Mouse (Mus musculus) embryonic facial prominence, embryonic 13.5 days (tissue): Measurements from ENCODE around the gene Eefsec. TPM values are rescaled to one million over a fixed set of nuclear protein-coding genes. Genes with fewer than 3 reads are reported as not detected.

ENCODE experiments used
- ATAC-seq: fragments of 200-750 bp; cut with Nextera tagmentation; 2 replicates; pipeline ENCODE4 v1.8.0; 2017; ENCODE audit warnings: low read depth; ENCODE audit not compliant: insufficient number of reproducible peaks, insufficient read depth, low FRiP score, low TSS enrichment
- H3K27ac ChIP-seq: fragments of 300-500 bp; sonication (generic); 2 replicates; pipeline ENCODE4 v1.5.1; 2015; ENCODE audit warnings: moderate library complexity, mild to moderate bottlenecking, inconsistent platforms
- H3K27me3 ChIP-seq: fragments of 300-500 bp; sonication (generic); 2 replicates; pipeline ENCODE4 v1.6.1; 2015; ENCODE audit warnings: mild to moderate bottlenecking, inconsistent platforms
- H3K36me3 ChIP-seq: fragments of 300-500 bp; sonication (generic); 2 replicates; pipeline ENCODE4 v1.6.1; 2015; ENCODE audit warnings: mild to moderate bottlenecking, inconsistent platforms
- H3K4me1 ChIP-seq: fragments of 300-500 bp; sonication (generic); 2 replicates; pipeline ENCODE4 v1.6.1; 2015; ENCODE audit warnings: inconsistent platforms
- H3K4me2 ChIP-seq: fragments of 300-500 bp; sonication (generic); 2 replicates; pipeline ENCODE4 v1.6.1; 2015; ENCODE audit warnings: moderate library complexity, mild to moderate bottlenecking, inconsistent platforms
- H3K4me3 ChIP-seq: fragments of 300-500 bp; sonication (generic); 2 replicates; pipeline ENCODE4 v1.5.1; 2015; ENCODE audit warnings: mild to moderate bottlenecking, inconsistent platforms
- H3K9ac ChIP-seq: fragments of 300-500 bp; sonication (generic); 2 replicates; pipeline ENCODE4 v1.6.1; 2015; ENCODE audit warnings: mild to moderate bottlenecking, inconsistent platforms
- H3K9me3 ChIP-seq: fragments of 300-500 bp; sonication (generic); 2 replicates; pipeline ENCODE4 v1.6.1; 2016; ENCODE audit warnings: inconsistent platforms
- WGBS: fragments of 180-500 bp; shearing (Covaris S2); methylation state at CpG from one replicate; pipeline ENCODE4 v1.1.7; 2015; ENCODE audit warnings: mixed read lengths; 5-methylcytosine and 5-hydroxymethylcytosine counted together
- polyA plus RNA-seq: library from polyadenylated mRNA; unstranded; fragments of >200 nt; fragmentation: Nextera tagmentation; extraction: Ambion mirVana; gene quantifications from 2 replicates; pipeline ENCODE4 v1.2.1, GENCODE M21; 2015

Gene Eefsec
- polyA plus RNA-seq, 1 experiment from 2014 or later, result 46.9 TPM

- Histone ChIP-seq H3K9ac (no peak overlapping the region), H3K27ac (no peak overlapping the region), H3K9me3 (no peaks in the 10 kb centered on the region), H3K4me1 (no peaks in the 10 kb centered on the region), H3K36me3 (peaks cover 22% of the 10 kb centered on the region; the same call in 1 of the 2 replicates), H3K4me3 (no peak overlapping the region), H3K27me3 (no peaks in the 10 kb centered on the region), H3K4me2 (no peak overlapping the region)
- 75% methylated on average over 4 of the region's 4 CpGs for WGBS
- no peak for ATAC-seq
These were observed 190.9 kb downstream of the Eefsec start for GRCm38 (mm10) chr6:88255435-88255834.

DNA sequence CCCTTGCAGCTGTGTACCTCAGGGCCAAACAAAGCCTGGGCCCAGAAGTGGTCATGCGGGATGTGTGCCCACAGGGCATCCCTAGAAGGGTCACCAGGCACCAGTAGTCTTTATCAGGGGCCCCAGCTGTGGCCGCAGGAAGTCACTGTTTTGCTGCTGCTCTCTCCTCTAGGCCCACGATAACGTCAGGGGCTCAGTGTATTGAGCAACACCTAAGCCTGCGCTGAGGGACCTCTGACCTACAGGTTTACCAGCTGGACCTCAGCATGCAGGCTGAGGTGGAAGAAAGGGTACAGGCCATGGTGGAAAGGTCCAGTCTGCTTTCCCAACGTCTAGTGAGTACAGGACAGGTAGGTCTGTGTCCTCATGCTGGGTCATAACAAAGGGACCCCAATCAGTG is 192.3 kb downstream of the Eefsec start:
- no peaks in the 10 kb centered on the region for H3K27me3 ChIP-seq
- H3K9me3 ChIP-seq, result no peaks in the 10 kb centered on the region
- H3K36me3 ChIP-seq, result peaks cover 22% of the 10 kb centered on the region; the same call in 1 of the 2 replicates
- no peak overlapping the region for H3K4me2 ChIP-seq
- ATAC-seq, result no peak
- 64% methylated on average over 6 of the region's 6 CpGs for WGBS
- H3K9ac ChIP-seq, result peak overlapping the region; percentile 21; the same call in 1 of the 2 replicates
- H3K4me1 ChIP-seq, result no peaks in the 10 kb centered on the region
- no peak overlapping the region for H3K27ac ChIP-seq
- no peak overlapping the region for H3K4me3 ChIP-seq

DNA sequence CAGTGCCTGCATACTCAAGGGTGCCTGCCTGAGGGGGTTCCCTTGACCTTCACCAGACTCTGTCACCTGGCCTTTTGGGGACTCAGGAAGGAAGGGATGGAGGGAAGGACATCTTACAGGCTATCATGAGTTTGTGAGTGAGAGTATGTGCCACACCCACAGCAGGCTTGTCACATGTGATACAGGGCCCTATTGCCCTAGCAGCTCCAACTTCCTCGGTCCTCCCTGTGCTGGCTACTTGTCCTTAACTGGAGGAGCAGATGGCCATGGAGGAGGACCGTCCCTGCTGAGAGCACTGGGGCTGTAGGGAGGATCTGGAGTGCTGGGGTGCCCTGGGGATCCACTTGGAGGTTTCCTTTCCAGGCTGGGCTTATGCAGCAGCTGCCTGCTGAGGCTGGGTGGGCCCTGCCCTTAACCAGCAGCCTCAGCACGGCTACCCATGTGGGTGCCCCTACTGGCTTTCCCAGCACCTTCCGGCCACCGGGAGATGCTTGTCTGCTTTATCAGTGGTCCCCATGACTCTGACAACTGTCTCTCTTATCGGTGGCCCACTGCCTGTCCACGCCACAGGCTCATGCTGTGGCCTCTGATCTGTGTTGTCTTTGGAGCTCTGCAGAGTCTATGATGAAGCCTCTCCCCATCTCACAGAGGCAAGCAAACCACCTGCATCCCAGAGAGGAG is 194.4 kb downstream of the Eefsec start:
- no peak for ATAC-seq
- 79% methylated on average over 7 of the region's 7 CpGs for WGBS

GRCm38 (mm10) chr6:88251396-88251795 is 194.9 kb downstream of the Eefsec start:
- H3K9ac ChIP-seq, result no peak overlapping the region
- no peak overlapping the region for H3K4me2 ChIP-seq
- WGBS, result 92% methylated on average over 1 of the region's 1 CpGs
- H3K36me3 ChIP-seq, result peaks cover 5% of the 10 kb centered on the region; the same call in 1 of the 2 replicates
- no peaks in the 10 kb centered on the region for H3K9me3 ChIP-seq
- H3K27me3 ChIP-seq, result no peaks in the 10 kb centered on the region
- H3K4me3 ChIP-seq, result no peak overlapping the region
- no peak for ATAC-seq
- H3K4me1 ChIP-seq, result 0 out of 2 replicates have a peak, but pooled peaks cover 5% of the 10 kb centered on the region
- no peak overlapping the region for H3K27ac ChIP-seq

More for the DNA sequence above, 194.4 kb downstream of the Eefsec start:
- Histone ChIP-seq H3K27me3 (no peaks in the 10 kb centered on the region), H3K4me2 (no peak overlapping the region), H3K27ac (no peak overlapping the region), H3K4me1 (no peaks in the 10 kb centered on the region), H3K9me3 (no peaks in the 10 kb centered on the region), H3K36me3 (peaks cover 11% of the 10 kb centered on the region; the same call in 1 of the 2 replicates), H3K9ac (no peak overlapping the region), H3K4me3 (no peak overlapping the region)

- Histone ChIP-seq H3K27me3 (no peaks in the 10 kb centered on the region), H3K9me3 (no peaks in the 10 kb centered on the region), H3K4me3 (no peak overlapping the region), H3K27ac (no peak overlapping the region), H3K9ac (no peak overlapping the region), H3K4me2 (no peak overlapping the region), H3K36me3 (no peaks in the 10 kb centered on the region), H3K4me1 (0 out of 2 replicates have a peak, but pooled peaks cover 5% of the 10 kb centered on the region)
- WGBS, result 92% methylated on average over 1 of the region's 1 CpGs
- ATAC-seq, result no peak
These were observed 197.1 kb downstream of the Eefsec start for GRCm38 (mm10) chr6:88249231-88249630.

- Histone ChIP-seq H3K9me3 (no peaks in the 10 kb centered on the region), H3K27me3 (peaks cover 18% of the 10 kb centered on the region; the same call in 1 of the 2 replicates), H3K36me3 (no peaks in the 10 kb centered on the region), H3K4me1 (peaks cover 13% of the 10 kb centered on the region; the same call in 1 of the 2 replicates), H3K4me3 (no peak overlapping the region), H3K27ac (no peak overlapping the region), H3K9ac (no peak overlapping the region), H3K4me2 (peak overlapping the region; percentile 30)
- peak; percentile 17; the same call in 1 of the 2 replicates for ATAC-seq
- 3% methylated on average over 15 of the region's 15 CpGs for WGBS
These were observed 203.7 kb downstream of the Eefsec start for GRCm38 (mm10) chr6:88242604-88243003.

DNA sequence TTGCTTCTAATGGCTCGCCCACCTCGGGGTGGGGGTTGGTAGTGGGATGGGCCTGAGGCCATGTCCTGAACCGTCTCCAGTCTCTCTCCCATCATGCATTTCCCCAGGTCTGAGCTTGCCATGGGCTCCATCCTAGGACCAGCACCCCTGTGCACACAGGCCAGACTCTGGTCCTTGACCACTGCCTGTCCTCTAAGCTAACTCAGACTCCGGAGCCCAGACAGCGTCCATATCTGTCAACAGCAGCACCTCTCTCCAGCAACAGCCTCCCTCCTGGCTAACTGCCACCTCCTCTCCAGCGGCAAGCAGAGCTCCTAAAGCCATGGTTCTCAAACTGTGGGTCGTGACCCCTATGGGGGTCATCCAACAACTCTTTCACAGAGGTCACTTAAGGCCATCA is 209.8 kb downstream of the Eefsec start:
- no peak overlapping the region for H3K9ac ChIP-seq
- no peak overlapping the region for H3K27ac ChIP-seq
- peak overlapping the region; percentile 20; the same call in 1 of the 2 replicates for H3K4me3 ChIP-seq
- no peak for ATAC-seq
- WGBS, result 22% methylated on average over 7 of the region's 7 CpGs
- H3K4me2 ChIP-seq, result no peak overlapping the region
- H3K4me1 ChIP-seq, result peaks cover 13% of the 10 kb centered on the region
- peaks cover 36% of the 10 kb centered on the region for H3K27me3 ChIP-seq
- no peaks in the 10 kb centered on the region for H3K9me3 ChIP-seq
- H3K36me3 ChIP-seq, result no peaks in the 10 kb centered on the region

DNA sequence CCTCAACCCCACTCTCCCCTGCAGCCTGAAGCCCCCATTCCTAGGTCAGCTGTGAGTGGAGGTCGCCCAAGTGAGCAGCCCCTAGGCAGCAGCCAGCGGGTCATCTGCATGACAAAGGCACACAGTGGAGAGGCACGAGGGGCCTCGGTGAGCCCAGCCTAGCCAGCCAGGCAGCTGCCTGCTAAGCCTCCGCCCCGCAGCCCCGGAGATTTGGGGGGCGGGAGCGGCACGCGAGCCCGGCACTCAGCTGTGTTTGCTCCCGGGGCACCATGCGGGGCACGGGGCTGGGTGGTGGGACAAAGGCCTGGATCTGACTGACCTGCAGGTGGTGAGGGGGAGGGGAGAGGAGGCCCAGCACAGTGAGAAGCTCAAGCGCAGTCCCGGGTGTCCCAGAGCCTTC is 210.4 kb downstream of the Eefsec start:
- no peaks in the 10 kb centered on the region for H3K36me3 ChIP-seq
- H3K9ac ChIP-seq, result peak overlapping the region; percentile 58; the same call in 1 of the 2 replicates
- H3K27me3 ChIP-seq, result peaks cover 36% of the 10 kb centered on the region
- H3K4me2 ChIP-seq, result peak overlapping the region; percentile 51
- peaks cover 13% of the 10 kb centered on the region for H3K4me1 ChIP-seq
- H3K4me3 ChIP-seq, result peak overlapping the region; percentile 20; the same call in 1 of the 2 replicates
- ATAC-seq, result no peak
- no peaks in the 10 kb centered on the region for H3K9me3 ChIP-seq
- WGBS, result 3% methylated on average over 17 of the region's 17 CpGs
- no peak overlapping the region for H3K27ac ChIP-seq

- no peak for ATAC-seq
- Histone ChIP-seq H3K4me1 (peaks cover 13% of the 10 kb centered on the region), H3K9ac (0 out of 2 replicates have a peak overlapping the region, but pooled peaks have one; percentile 58), H3K9me3 (no peaks in the 10 kb centered on the region), H3K36me3 (no peaks in the 10 kb centered on the region), H3K4me2 (peak overlapping the region; percentile 51; the same call in 1 of the 2 replicates), H3K27ac (no peak overlapping the region), H3K4me3 (no peak overlapping the region), H3K27me3 (peaks cover 36% of the 10 kb centered on the region)
- 23% methylated on average over 8 of the region's 8 CpGs for WGBS
These were observed 210.9 kb downstream of the Eefsec start for GRCm38 (mm10) chr6:88235461-88235860.

DNA sequence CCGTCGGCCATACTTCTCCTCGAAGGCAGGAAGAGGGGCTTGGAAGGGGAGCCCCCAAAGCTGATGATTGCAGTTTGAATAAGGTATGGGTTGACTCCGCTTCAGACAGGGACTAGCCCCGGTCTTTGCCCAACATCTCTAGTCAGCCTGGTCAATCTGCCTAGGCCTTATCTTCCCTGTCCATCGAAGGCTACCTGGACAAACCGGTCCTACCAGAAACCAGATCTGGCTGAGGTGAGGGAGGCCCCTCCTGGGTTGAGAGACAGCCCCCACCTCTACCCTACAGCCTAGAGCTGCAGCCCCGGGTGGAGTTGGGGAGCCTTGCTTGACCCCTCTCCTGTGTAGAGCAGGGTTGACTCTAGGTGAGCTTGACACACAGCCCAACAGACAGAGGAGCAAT is 212.3 kb downstream of the Eefsec start:
- no peak overlapping the region for H3K4me3 ChIP-seq
- no peak for ATAC-seq
- H3K27me3 ChIP-seq, result peaks cover 30% of the 10 kb centered on the region
- H3K9me3 ChIP-seq, result no peaks in the 10 kb centered on the region
- H3K9ac ChIP-seq, result no peak overlapping the region
- H3K4me1 ChIP-seq, result peaks cover 13% of the 10 kb centered on the region
- no peaks in the 10 kb centered on the region for H3K36me3 ChIP-seq
- WGBS, result 67% methylated on average over 8 of the region's 8 CpGs
- no peak overlapping the region for H3K27ac ChIP-seq
- H3K4me2 ChIP-seq, result no peak overlapping the region

DNA sequence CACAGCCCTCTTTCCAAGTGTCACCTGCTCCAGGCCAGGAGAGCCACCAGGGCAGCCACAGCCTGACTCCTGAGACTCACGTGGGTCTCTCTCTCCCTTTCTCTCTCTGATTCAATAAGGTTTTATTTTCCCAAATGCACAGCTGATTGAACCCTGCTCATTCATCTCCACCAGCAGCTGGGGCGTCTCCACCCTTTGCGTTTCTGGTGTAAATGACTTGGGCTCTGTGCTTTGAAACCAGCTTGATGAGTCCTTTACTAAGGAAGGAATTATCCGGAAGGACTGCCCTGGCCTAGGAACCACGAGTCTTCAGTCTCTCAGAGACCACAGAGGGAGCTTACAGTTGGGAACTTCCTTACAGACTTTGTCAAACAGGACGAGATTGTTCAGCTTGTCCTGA is 214.1 kb downstream of the Eefsec start:
- Histone ChIP-seq H3K9ac (no peak overlapping the region), H3K4me2 (no peak overlapping the region), H3K27ac (no peak overlapping the region), H3K27me3 (peaks cover 23% of the 10 kb centered on the region), H3K4me3 (no peak overlapping the region), H3K36me3 (no peaks in the 10 kb centered on the region), H3K9me3 (no peaks in the 10 kb centered on the region), H3K4me1 (peaks cover 13% of the 10 kb centered on the region)
- no peak for ATAC-seq
- 71% methylated on average over 6 of the region's 6 CpGs for WGBS

DNA sequence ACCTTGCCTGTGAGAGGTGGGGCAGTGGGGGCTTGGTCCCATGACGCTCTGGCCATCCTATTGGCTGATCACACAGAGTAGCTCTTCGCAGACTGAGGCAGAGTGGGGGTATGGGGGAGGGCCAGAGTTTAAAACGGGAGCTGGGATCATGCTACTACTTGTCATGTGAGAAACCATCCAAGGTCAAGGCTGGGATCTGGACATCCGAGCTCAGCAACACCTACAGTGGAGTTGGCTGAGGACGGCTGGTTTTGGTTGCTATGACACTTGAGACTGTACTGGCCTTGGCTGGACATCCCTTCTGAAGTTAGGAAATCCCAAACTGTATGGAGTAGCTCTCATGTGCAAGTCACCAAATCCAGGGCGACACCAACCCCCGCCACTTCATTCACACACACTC is 214.5 kb downstream of the Eefsec start:
- ATAC-seq, result no peak
- no peaks in the 10 kb centered on the region for H3K36me3 ChIP-seq
- no peak overlapping the region for H3K4me2 ChIP-seq
- WGBS, result 75% methylated on average over 7 of the region's 7 CpGs
- H3K9ac ChIP-seq, result no peak overlapping the region
- H3K27ac ChIP-seq, result no peak overlapping the region
- peaks cover 23% of the 10 kb centered on the region for H3K27me3 ChIP-seq
- H3K4me1 ChIP-seq, result peaks cover 13% of the 10 kb centered on the region
- H3K9me3 ChIP-seq, result no peaks in the 10 kb centered on the region
- no peak overlapping the region for H3K4me3 ChIP-seq
